Mouse (Mus musculus) lung, adult 2 months (tissue): ENCODE measurements around the gene Zdhhc14. TPM values are rescaled to one million over a fixed set of nuclear protein-coding genes. Genes with fewer than 3 reads are reported as not detected.

Experiments used
- DNase-seq: peaks from one replicate; pipeline ENCODE4 v3.0.0; 2022
- H3K4me1 ChIP-seq: fragments of 200-500 bp; 2 replicates; pipeline ENCODE4 v1.6.1; 2011; ENCODE audit warnings: low read length; ENCODE audit not compliant: control insufficient read depth, insufficient read depth
- H3K4me3 ChIP-seq: fragments of 200-500 bp; replicated peaks from 2 replicates; pipeline ENCODE3; 2011; ENCODE audit warnings: low read depth, mild to moderate bottlenecking, control low read depth, low read length; ENCODE audit errors: extremely low read depth
- CTCF ChIP-seq: fragments of 200-500 bp; IDR thresholded peaks from 2 replicates; pipeline ENCODE4 v1.5.1; 2011; ENCODE audit warnings: mild to moderate bottlenecking, low read length, control low read depth; ENCODE audit not compliant: insufficient read depth
- POLR2A ChIP-seq: fragments of 200-500 bp; IDR thresholded peaks from 2 replicates; pipeline ENCODE4 v1.6.1; 2011; ENCODE audit warnings: low read depth, mild to moderate bottlenecking, control low read depth, low read length, borderline replicate concordance; ENCODE audit errors: extremely low read depth
- WGBS: fragments of 180-500 bp; shearing (Covaris S2); methylation state at CpG from one replicate; pipeline ENCODE4 v1.1.7; 2018; 5-methylcytosine and 5-hydroxymethylcytosine counted together
- polyA plus RNA-seq: library from polyadenylated mRNA; depleted of rRNA; stranded (reverse); fragments of >200 nt; gene quantifications from 2 replicates; pipeline ENCODE4 v1.2.3, GENCODE M21; 2012

The Zdhhc14 gene
- polyA plus RNA-seq, 1 experiment, result 5.8 TPM

DNA sequence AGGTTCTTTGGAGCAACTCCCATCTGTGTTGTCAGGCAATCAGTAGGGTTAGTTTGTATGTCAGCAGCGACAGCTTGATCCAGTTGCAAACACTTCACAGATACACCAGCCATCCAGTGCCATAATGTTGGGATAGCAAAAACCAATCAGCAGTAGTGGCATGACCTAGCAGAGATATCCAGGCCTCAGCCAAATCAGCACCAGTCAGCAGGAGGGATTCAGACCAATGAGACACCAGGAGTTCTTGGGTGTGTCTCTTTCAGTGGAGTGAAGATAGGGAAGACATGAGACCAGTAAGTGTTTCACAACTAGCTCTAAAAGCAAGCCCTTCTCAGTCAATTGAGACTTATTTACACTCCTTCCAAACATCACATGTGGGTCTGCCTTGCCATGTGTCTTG, 7.7 kb upstream of the Zdhhc14 start:
- DNase-seq, result no peak
- no peak overlapping the region for H3K4me3 ChIP-seq
- WGBS, result 94% methylated on average over 1 of the region's 1 CpGs
- H3K4me1 ChIP-seq, result no peaks in the 10 kb centered on the region
- TF ChIP-seq CTCF (no peak), POLR2A (no peak)

DNA sequence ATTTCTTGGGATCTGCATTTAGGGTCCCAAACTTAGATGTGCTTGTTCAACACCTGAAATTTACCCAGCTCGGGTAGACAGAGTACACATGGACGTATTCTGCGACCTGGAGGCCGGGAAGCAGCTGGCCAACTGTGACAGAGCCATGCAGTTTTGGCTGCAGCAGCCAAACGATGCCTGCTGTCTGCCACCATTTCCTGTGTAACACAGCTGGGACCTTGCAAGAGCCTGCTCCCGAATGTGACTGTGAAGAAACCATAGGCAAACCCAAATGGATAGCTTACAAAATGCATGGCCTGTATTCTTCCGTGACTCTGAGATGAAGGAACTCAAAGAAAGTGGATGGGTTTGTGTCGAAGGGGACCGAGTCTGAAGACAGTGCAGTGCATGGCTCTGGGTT, 4.2 kb upstream of the Zdhhc14 start:
- no peak for DNase-seq
- Histone ChIP-seq H3K4me1 (no peaks in the 10 kb centered on the region), H3K4me3 (no peak overlapping the region)
- TF ChIP-seq CTCF (no peak), POLR2A (no peak)
- 41% methylated on average over 9 of the region's 9 CpGs for WGBS

DNA sequence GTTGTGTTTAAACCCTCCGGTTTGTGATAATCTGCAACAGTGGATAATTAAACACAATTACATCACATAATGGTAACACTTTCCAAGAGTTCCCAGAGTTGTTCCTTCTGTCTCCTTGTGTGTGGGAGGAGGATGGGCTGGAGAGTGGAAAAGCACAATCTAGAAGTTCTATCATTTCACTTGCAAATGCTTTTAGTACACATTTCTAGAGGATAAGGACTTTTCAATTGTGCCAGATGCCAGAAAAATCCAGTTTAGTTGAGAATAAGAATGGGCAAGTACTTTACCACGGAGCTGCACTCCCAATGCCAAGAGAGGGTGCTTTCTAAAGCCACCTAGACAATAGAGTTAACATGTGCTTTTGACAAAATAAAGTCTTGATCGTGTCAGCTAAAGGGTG, 2.0 kb upstream of the Zdhhc14 start:
- WGBS, result 82% methylated on average over 3 of the region's 3 CpGs
- no peak for DNase-seq
- no peaks in the 10 kb centered on the region for H3K4me1 ChIP-seq
- no peak overlapping the region for H3K4me3 ChIP-seq
- no peak for TF ChIP-seq CTCF
- no peak for TF ChIP-seq POLR2A

DNA sequence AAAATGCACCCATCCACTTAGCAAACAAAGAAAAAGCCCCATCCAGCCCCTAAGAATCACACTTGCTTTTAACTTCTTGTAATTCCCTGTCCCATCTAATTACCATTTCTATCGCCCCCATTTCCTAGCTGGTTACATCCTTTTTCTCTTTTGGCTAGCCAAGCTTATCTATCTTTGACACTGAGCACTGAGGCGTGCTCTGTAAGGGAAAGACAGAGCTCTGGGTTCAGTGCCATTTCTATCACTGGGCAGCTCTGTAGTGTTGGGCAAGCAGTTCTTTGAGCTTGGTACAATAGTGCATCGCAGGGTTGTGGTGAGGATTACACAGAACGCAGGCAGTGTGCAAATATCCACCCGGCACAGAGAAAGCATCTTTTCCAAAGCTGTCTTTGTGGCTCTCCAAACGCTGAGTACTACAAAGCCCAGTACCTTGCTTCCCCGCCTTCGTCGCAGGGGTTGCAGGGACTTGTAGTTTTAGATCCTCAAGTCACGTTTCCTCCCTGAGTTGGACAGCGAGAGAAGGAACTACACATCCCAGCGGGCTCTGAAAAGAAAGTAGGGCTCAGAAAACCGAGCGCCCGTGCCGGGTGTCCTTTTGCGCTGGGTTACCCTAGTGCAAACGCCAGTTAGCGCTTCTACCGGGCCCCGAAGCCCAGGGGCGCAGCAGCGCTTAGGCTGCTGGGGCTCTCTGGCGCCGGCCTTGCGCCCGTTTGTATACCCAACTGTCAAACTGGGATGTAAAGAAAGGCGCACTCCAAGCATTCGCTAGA, 1.1 kb upstream of the Zdhhc14 start:
- H3K4me1 ChIP-seq, result no peaks in the 10 kb centered on the region
- H3K4me3 ChIP-seq, result peak overlapping the region; percentile 78
- TF ChIP-seq CTCF, result no peak
- TF ChIP-seq POLR2A, result peak; percentile 64; the same call in 1 of the 2 replicates
- peak; percentile 82 for DNase-seq
- under 1% methylated on average over 29 of the region's 29 CpGs for WGBS

DNA sequence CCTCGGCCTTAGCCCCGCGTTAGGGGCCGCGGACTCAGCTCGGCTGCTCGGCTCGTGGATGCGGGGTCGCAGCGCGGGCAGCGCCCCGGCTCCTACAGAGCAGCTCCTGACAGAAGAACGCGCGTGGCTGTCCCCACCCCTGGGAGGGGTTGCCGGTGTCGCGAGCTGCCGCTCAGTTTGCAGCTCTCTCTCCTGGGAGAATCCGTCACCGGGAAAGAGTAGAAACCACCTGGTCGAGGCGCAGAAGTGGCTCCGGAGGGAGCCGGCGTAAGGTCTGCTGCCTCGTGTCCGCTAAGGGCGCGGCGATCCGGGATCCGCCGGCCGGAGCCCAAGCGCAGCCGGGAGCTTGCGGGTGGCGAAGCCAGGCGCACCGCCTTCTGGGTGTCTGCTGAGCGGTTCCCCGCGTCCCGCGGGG, 396 bp downstream of the Zdhhc14 start:
- WGBS, result under 1% methylated on average over 48 of the region's 48 CpGs
- Histone ChIP-seq H3K4me1 (no peaks in the 10 kb centered on the region), H3K4me3 (peak overlapping the region; percentile 78)
- no peak for DNase-seq
- no peak for TF ChIP-seq CTCF
- no peak for TF ChIP-seq POLR2A

DNA sequence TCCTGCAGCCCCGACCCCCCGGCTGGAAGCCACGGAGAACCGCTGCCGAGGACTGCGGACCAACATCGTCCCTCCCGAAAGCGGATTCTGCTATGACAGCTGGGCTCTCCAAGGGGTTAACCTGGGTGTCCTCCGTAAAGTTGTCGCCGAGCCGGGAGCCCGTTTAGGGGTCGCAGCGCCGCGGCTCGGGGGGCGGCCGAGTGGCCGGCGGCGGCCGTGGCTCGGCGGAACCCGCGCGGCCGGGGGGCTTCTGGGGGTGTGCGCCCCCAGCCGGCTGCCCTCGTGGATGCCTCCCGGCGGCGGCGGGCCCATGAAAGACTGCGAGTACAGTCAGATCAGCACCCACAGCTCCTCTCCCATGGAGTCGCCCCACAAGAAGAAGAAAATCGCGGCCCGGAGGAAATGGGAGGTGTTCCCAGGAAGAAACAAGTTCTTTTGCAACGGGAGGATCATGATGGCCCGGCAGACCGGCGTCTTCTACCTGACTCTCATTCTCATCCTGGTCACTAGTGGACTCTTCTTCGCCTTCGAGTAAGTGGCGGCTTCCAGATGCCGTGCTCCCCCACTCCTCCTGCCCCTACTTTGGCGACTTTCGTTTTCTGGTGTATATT, 909 bp downstream of the Zdhhc14 start:
- H3K4me3 ChIP-seq, result peak overlapping the region; percentile 78
- TF ChIP-seq POLR2A (no peak), CTCF (no peak)
- DNase-seq, result peak; percentile 49
- WGBS, result under 1% methylated on average over 53 of the region's 53 CpGs
- no peaks in the 10 kb centered on the region for H3K4me1 ChIP-seq

DNA sequence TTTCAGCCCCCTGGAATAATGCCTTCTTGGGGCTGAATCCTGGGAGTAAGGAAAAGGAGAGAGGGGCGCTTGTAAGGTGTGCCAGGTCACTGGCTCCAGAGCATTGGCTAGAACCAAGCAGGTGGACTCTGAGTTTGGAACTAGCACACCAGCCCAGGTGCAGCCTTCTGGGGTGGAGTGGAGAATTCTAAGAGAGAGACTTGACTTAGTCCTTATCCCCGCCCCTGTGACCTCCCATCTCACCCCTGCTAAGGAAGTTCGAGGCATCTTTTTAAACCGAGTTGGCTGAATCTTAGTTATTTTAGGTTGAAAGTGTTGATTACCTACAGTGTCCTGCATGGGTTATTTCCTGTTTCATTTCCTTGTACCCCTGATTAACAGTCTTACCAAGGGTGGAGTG, 1.5 kb downstream of the Zdhhc14 start:
- Histone ChIP-seq H3K4me3 (peak overlapping the region; percentile 78), H3K4me1 (no peaks in the 10 kb centered on the region)
- TF ChIP-seq POLR2A (no peak), CTCF (no peak)
- 29% methylated on average over 4 of the region's 4 CpGs for WGBS
- DNase-seq, result no peak

DNA sequence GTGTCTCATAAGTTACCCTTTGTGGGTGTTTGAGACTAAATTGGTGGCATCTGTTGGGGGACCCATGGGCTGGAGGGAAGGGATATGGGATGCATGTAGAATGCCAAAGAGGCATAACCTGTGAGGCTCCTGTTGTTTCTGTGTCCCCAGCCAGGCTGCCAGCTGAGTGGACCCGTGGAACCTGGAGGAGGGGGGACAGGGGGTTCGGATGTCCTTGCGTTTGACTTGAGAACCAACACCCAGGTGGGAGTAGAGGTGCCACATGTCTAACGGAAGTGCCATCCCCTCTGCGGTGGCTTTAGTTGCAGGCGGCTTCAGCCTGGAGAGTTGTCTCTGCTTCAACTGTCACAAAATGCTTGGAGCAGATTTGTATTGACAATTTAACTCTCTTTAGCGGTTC, 2.5 kb downstream of the Zdhhc14 start:
- DNase-seq, result no peak
- TF ChIP-seq POLR2A (no peak), CTCF (no peak)
- Histone ChIP-seq H3K4me3 (no peak overlapping the region), H3K4me1 (no peaks in the 10 kb centered on the region)
- WGBS, result 88% methylated on average over 7 of the region's 7 CpGs

DNA sequence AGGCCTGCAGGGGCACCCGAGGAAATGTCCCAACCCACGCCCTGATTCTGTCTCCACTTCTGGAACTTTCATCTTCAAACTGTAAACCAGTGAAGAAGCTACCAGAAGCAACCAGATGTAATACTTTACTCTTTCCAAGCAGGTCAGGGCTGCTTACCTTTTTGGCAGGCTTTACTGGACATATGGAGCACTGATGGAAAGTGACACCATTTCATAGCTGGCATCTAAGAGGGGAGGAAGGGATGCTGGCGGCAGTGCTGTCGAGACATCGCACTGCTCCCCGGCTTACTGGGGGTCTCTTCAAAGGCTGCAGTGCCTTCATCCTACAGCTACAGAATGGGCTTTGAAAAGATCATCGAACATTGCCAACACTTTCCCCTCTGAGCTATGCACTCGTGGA, 5.3 kb downstream of the Zdhhc14 start:
- DNase-seq, result no peak
- Histone ChIP-seq H3K4me3 (no peak overlapping the region), H3K4me1 (no peaks in the 10 kb centered on the region)
- TF ChIP-seq POLR2A, result no peak
- 80% methylated on average over 8 of the region's 8 CpGs for WGBS

DNA sequence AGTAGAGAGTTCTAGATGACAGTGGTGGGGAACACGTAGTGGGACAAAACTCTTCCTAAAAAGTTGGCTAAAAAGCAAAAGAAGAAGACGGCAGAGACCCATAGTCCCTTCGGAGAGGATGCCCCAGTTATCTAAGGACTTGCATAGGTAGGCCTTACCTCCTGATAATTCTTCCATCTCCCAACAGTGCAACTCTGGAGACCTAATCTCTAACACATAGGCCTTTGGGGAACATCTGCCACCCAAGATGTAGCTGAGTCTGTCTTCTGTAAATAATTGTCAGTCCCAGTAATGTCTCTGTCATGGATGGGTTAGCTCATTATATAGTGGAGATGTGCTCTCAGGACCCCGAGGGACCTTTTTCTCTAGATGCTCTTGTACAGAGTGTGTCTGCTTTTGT, 6.6 kb downstream of the Zdhhc14 start:
- TF ChIP-seq CTCF (no peak), POLR2A (no peak)
- Histone ChIP-seq H3K4me3 (no peak overlapping the region), H3K4me1 (no peaks in the 10 kb centered on the region)
- WGBS, result 89% methylated on average over 4 of the region's 4 CpGs
- no peak for DNase-seq
